Mouse (Mus musculus) left cerebral cortex, adult 18-20 months (tissue): ENCODE measurements around the gene a. TPM values are rescaled to one million over a fixed set of nuclear protein-coding genes. Genes with fewer than 3 reads are reported as not detected.
A peak's percentile ranks its signal among the peaks of the same experiment; 100 is the strongest.
"Not testable (repeated sequence)": the region's sequence is repeated elsewhere in the genome, so short reads cannot be mapped to it uniquely, and the experiment has no call there.

Source experiments
- DNase-seq, 2 experiments: peaks; one replicate each; pipeline ENCODE4 v3.0.0; 2021 to 2022; ENCODE audit warnings: low spot score in 2 of 2, mixed read lengths in 1 of 2
- total RNA-seq, 2 experiments: library from RNA; stranded (reverse); gene quantifications; 2 replicates each; pipeline ENCODE4 v1.2.3; 2021

a gene
- total RNA-seq, 2 experiments from 2014 or later = not detected

DNA sequence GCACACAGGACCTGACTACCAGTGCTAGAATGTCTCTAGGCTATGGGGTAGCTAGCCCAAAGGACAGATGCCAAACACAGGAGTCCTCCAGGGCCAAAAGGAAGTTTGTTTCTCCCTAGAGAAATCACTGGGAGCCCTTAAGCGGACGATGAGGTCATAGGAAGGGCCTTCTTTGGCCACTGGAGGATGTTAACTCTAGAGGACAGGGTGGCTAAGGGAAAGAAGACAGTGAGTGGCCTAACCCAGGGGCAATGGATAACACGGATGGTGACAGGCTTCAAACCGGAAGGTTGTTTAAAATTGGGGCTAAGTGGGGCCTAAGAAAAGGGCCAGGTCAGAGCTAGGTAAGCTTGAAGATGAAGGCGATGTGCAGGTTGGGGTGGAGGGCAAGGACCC lies 258.9 kb downstream of the a start:
- DNase-seq = no peak

DNA sequence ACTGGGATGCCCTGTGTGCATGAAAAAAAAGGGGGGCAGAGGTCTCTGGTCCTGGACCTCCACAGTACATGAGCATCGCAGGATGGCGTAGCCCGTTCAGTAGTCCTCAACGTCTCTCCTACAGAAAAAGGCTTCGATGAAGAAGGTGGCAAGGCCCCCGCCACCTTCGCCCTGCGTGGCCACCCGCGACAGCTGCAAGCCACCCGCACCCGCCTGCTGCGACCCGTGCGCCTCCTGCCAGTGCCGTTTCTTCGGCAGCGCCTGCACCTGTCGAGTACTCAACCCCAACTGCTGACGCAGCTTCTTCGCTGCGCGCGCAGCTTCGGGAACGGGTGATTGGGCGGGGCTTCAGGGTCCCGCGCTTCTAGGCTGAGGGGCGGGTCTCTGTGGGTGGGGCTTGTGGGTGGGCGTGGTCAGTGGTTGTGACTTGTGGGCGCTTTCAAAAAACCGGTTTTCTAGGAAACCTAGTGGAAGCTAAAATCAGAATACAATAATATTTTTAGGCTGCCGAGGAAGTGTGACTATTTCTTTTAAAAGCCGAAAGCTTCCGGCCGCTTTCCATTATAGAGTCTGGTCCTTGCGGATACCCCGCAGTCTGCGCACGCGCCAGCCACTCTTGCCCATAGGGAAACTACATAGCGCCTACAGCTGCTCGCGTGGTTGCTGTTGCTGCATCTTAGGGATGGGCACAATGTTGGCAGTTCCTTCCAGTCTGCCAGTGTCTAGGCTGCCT lies 259.5 kb downstream of the a start:
- peak; percentile 93 for DNase-seq

- no peak for DNase-seq
Measured at GRCm38 (mm10) chr2:155051622-155052351, 260.6 kb downstream of the a start.

GRCm38 (mm10) chr2:155052681-155053080 lies 261.5 kb downstream of the a start:
- DNase-seq = no peak

DNA sequence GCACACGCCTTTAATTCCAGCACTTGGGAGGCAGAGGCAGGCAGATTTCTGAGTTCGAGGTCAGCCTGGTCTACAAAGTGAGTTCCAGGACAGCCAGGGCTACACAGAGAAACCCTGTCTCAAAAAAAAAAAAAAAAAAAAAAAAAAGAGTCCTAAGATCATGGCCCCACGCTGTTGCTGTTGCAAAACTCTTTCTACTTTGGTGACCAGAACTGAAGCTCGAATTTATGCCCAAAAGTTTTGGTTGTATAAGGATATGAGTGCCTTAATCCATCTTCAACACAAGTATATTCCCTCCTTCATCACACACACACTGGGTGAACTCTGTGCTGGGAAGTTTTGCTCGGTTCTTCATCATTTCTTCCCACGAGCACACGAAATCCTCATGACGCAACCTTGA lies 262.3 kb downstream of the a start:
- DNase-seq = not testable (repeated sequence)

- DNase-seq = no peak
Measured at GRCm38 (mm10) chr2:155054672-155055071, 263.5 kb downstream of the a start.

GRCm38 (mm10) chr2:155056076-155056578 lies 264.9 kb downstream of the a start:
- no peak for DNase-seq

DNA sequence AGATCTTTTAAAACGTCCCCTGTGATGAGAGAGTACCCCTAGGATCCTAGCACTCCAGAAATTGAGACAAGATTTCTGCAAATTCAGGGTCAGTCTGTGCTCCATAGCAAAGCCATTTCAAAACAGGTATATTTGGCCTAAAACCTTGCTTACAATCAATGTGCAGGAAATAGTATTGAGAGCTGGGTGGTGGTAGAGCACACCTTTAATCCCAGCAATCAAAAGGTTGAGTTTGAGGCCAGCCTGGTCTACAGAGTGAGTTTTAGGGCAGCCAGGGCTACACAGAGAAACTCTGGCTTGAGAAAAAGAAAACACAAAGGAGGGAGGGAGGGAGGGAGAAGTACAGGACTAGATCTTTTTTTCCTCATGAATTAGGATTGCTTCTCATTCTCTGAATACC lies 266.2 kb downstream of the a start:
- DNase-seq = no peak

DNA sequence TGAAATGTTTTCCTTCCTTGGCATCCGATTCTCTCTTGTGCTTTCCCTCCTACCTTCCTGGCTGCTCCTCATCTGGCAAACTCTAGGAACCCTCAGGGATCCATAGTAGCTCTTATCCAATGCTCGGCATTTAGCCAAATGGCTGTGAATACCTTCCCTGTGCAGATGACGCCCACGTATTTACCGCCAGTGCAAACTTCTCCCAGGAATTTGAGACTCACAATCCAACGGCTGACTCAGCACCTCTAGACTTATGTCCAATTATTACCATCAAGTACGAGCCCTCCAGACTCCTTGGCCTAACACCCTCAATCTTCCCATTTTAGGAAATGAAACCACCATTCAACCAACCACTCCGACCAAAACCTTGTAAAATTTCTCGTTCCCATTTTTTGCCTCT lies 279.8 kb downstream of the a start:
- no peak for DNase-seq

DNA sequence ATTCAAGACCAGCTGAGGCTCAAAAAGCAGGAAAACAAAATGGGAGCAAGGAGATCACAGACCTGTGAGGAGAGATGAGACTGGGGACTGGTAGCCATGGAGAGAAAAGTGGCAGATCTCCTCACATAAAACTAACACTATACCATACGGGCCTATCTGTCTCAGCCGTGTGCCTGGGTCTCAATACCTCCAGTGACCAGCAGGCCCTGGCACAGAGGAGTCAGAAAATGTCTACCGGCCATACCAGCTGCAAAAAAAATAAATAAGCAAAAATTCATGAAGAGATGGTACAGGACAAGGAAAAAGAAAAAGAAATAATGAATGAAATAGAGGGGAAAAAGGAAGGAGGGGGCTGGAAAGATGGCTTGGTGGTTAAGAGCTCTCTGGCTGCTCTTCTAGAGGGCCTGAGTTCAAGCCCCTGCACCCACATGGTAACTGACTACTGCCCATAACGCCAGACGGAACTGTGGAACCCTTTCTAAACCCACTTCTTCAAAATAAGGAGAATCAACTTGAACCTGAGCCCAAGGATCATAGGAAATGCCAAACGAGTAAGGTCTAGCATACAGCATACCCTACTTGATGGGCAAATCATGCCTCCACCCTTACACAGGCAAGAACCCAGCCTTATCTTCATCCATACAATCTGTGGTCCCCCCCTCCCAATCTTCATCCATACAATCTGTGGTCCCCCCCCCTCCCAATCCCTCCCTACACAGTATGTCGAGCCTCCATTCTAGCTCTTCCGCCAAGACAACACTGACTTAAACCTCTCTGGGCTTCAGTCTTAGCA lies 281.3 kb downstream of the a start:
- no peak for DNase-seq

GRCm38 (mm10) chr2:155073347-155073746 lies 282.1 kb downstream of the a start:
- no peak for DNase-seq

DNA sequence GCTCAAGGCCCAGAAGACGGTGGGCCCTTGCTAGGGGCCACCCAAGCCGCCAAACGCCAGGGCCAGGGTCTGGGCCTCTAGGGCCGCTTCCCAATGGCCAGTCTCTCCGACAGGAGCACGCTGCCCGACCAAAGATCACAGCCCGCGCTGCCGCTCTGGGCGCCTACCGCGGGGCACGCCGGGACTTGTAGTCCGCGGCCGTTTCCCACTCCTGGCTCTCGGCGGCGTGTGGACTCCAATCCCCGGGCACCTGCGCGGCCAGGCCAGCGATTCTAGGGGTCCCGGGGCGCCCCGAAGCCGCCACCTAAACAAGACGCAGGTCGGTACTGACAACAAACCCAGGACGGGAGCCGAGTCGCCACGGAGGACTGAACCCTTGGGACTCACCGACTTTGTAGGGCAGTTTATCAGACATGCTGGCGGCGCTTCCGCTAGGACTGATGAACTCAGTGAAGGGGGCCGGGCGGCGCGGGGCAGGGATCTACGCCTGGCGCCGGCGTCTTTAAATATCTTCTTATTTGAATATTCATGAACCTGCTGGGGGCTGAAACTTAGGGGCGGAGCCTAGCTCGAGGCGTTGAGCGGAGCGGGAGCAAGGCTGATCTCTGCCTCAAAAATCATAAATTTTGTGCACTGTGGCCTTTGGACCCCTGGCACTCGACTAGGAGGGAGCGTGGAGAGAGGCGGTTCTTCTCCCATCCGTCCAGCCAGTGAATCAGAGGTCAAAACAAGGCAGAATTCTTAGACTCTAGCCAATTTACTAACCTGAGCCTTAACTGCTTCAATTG lies 283.0 kb downstream of the a start, which contains the start of gene Ahcy:
TSS of gene Ahcy (minus strand) at position 520 of the 788 bp plus-strand sequence.
- DNase-seq = peak; percentile 84 to 94

GRCm38 (mm10) chr2:155074766-155075330 lies 283.6 kb downstream of the a start:
- peak; percentile 12 to 26 for DNase-seq

GRCm38 (mm10) chr2:155075649-155076048 lies 284.4 kb downstream of the a start:
- DNase-seq = no peak

DNA sequence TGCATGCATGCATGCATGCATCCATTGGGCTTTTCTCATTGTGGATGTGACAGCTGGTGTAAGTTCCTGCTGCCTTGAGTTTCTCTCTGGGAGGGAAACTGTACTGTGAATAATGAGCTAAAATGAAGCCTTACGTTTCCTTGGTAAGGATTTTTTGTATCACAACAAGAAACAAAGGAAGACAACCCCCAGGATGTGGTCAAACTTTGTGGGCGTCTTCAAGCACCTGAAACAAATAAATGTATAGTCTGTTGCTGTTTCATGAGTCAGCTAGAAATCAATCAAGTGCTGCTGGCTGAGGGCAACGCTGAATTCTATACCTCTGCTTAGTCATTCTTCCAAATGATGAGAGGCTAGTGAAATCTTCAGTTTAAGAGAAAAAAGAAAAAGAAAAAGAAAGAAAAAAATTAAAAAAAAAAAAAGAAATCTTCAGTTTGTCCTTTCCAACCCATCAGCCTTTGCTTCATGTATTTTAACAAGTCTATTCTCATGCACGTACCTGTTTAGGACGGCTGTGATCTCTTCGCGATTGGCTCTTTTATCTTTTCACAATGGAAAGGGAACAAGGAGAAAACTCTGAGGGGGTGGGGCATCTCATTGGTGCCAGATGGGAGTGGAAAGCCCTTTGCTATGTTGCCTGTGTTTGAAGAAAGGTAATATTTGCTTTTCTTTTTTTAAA lies 288.4 kb downstream of the a start:
- DNase-seq = no peak

DNA sequence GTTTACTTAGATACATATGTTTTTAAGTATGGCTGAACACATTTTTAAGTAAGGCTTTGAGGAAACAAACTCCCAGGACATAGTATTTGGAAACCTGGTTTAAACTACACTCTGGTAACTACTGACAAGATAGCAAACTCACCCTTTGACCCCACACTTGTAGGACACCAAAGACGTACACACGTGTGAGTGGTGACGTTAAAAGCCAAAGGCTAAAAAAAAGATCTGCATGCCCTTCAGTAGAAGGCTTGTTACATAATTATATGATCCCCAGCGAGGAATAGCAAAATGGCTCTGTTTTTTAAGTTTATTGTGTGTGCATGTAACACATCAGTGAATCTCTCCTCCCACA lies 289.0 kb downstream of the a start:
- DNase-seq = no peak

- DNase-seq = no peak
Measured at GRCm38 (mm10) chr2:155081056-155081455, 289.9 kb downstream of the a start.

- peak; percentile 58 to 67 for DNase-seq
Measured at GRCm38 (mm10) chr2:155082121-155082803, 291.1 kb downstream of the a start.

DNA sequence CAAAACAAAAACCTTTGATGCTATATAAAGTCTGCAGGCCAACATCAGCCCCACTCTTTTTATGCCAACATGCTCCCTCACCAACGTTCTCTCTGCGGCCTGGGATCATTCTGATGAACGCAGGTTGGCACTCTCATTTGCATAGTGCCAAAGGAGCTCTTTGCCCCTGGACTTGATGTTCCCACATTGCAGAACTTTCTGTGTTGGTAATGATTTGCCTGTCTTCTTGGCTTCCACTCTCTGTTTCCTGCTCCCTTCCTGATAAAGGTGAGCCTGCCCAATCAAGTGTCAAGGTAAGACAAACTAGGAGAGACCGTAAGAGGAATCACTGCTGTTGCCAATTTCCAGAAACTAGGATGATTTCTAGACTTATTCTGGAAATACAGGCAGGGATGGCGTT lies 293.3 kb downstream of the a start:
- DNase-seq = no peak
